Mouse (Mus musculus) cortical plate, adult 2 months (tissue): ENCODE measurements around the gene Rack1. TPM values are rescaled to one million over a fixed set of nuclear protein-coding genes. Genes with fewer than 3 reads are reported as not detected.
A peak's percentile ranks its signal among the peaks of the same experiment; 100 is the strongest.
"Not testable (repeated sequence)": the region's sequence is repeated elsewhere in the genome, so short reads cannot be mapped to it uniquely, and the experiment has no call there.

ENCODE experiments used
- H3K27ac ChIP-seq: fragments of 200-500 bp; 2 replicates; pipeline ENCODE4 v1.5.1; 2012; ENCODE audit warnings: low read length, control low read depth, inconsistent platforms; ENCODE audit not compliant: insufficient read depth
- H3K4me1 ChIP-seq: fragments of 200-500 bp; 2 replicates; pipeline ENCODE4 v1.6.1; 2011; ENCODE audit warnings: low read length; ENCODE audit not compliant: control insufficient read depth, insufficient read depth
- H3K4me3 ChIP-seq: fragments of 200-500 bp; 2 replicates; pipeline ENCODE4 v1.5.1; 2011; ENCODE audit warnings: mild to moderate bottlenecking, low read length, control low read depth; ENCODE audit not compliant: insufficient read depth
- CTCF ChIP-seq: fragments of 200-500 bp; IDR thresholded peaks from 2 replicates; pipeline ENCODE4 v1.5.1; 2011; ENCODE audit warnings: mild to moderate bottlenecking, control low read depth, low read length; ENCODE audit not compliant: insufficient read depth; ENCODE audit errors: extremely low read depth
- POLR2A ChIP-seq: fragments of 200-500 bp; IDR thresholded peaks from 2 replicates; pipeline ENCODE4 v1.6.1; 2011; ENCODE audit warnings: mild to moderate bottlenecking, low read length, control low read depth; ENCODE audit not compliant: insufficient read depth; ENCODE audit errors: extremely low read depth
- polyA plus RNA-seq: library from polyadenylated mRNA; depleted of rRNA; stranded (reverse); fragments of >200 nt; gene quantifications from 2 replicates; pipeline ENCODE4 v1.2.3, GENCODE M21; 2012

Gene Rack1
- polyA plus RNA-seq, 1 experiment = 447 TPM

DNA sequence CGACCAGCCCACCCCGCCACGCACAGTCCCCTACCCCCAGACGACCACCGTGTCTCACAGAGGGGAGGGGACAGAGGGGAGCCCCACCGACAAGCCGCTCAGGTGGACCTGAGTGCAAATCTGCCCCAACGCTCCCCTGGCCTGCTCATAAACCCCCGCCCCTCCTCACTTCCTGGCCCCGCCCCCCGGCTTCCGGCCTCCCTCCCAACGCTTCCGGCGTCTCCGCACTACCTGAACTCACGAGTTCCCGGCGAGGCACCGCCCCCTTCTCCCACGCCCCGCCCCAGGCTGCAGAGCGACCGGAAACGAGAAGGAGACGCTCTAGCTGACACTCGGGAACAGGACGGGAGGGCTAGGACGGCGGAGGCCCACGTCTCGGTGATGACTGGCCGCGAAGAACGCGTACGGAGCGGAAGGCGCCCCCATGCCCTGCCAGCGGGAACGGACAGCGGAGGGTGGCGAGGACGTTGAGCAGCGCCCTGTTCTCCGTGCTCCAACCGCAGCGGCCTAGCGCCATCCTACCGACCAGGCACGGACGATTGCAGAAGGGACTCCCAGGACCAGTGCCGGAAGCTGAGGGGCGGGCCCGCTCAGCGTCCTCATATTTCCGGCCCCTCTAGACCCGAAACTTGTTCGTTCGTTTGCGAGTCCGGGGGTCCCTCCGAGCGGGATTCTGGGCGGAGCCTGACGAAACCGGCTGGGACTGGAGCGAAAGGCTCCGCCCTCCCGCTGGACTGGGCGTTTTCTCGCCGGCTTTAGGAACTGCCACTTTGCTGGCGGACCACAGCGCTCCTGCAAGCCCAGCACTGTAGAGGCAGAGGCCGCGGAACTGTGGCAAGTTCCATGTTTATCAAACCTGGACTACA, 16.9 kb downstream of the Rack1 start, which contains the start of gene Trim41:
TSS of gene Trim41 (minus strand) at position 554 of the 866 bp plus-strand sequence.
- Histone ChIP-seq H3K27ac (peak within 1 kb of the TSS; percentile 99), H3K4me1 (peaks cover 6% of the 10 kb centered on the region), H3K4me3 (peak within 1 kb of the TSS; percentile 82)
- TF ChIP-seq CTCF (no peak), POLR2A (peak; percentile 85)

DNA sequence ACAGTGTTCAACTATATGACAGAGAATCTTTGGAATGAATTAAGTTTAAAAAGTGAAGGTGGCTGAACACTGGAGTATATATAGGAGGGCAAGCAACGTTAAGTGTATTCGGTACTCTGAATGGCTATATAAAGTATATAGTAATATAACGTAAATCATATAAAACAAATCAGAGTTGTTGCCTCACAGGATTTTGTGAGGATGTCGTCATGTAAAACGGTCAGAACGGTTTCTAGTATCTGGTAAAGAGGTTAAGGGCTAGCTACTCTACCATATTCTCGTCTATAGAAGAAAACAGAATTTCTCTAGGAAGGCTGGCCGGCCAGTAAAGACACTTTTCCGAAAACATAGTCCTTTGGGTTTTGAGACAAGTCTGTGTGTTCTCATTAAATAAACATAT, 17.7 kb downstream of the Rack1 start:
- Histone ChIP-seq H3K4me3 (peak overlapping the region; percentile 82), H3K27ac (no peak overlapping the region), H3K4me1 (peaks cover 6% of the 10 kb centered on the region)
- TF ChIP-seq CTCF (no peak), POLR2A (no peak)

DNA sequence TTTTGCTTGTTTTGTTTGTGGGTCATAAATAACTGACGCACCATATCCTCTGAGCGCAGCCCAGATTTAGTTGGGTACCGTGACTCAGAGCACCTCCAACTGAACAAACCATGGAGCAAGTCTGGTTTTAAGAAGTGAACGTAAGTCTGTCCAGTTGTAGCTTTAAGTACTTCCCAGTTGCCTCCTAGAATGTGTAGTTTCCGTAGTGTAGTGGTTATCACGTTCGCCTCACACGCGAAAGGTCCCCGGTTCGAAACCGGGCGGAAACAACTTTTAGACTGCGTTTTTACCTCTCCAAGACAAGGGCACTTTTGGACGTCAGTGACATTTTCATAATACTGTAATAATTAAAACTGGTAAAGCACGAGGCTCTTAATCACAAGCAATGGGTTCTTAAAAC, 18.2 kb downstream of the Rack1 start:
- H3K4me3 ChIP-seq = peak overlapping the region; percentile 82
- H3K27ac ChIP-seq = no peak overlapping the region
- TF ChIP-seq POLR2A (no peak), CTCF (no peak)

DNA sequence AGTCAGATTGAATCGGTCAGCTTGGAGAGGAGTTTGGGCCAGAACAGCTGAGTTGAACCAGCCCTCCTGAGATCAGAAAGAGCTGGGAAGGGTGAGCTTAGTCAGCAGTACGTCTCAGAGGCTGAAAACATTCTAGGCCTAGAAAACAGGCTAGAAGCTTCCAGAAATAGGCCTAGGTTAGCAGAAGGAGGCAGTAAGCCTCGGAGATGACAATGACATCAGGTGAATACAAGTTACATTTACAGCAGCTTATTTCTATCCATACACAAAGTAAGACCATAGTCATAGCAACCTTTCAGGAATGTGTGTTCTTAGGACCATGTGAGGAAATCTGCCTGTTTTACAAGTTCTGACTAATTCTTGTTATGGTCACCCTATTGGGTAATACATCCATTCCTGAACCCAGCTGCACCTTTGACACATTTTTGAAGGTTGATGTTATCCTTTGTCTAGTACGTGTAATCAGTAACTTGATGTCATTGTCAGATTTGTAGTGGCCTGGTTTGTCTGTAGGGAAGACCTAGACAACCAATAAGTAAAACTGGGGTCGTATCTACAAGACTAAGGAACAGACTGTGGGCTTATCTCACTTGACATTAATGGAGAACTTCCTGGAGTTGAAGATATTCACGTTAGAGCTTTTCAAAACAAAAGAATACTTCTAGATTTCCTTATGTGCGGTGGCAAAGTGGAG, 19.6 kb downstream of the Rack1 start:
- peaks cover 6% of the 10 kb centered on the region for H3K4me1 ChIP-seq
- TF ChIP-seq POLR2A (no peak), CTCF (no peak)
- no peak overlapping the region for H3K27ac ChIP-seq
- H3K4me3 ChIP-seq = no peak overlapping the region

More for the DNA sequence above, 18.2 kb downstream of the Rack1 start:
- H3K4me1 ChIP-seq = peaks cover 6% of the 10 kb centered on the region

DNA sequence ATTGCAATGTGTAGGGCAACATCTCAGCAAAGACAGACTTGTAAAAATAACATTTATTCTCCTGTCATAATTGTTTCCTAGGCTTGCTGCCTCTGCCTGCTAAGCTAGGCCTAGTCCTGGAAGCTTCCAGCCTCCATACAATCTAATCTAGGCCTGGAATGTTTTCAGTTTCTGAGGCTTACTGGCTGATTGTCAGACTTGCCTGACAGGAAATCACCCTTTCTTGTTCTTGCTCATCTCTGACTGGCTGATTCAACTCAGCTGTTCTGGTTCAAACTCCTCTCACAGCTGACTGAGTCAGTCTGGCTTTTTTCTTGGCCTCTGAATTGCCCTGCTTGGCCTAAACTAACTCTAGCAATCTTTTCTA, 20.2 kb downstream of the Rack1 start:
- TF ChIP-seq POLR2A (no peak), CTCF (no peak)
- no peak overlapping the region for H3K27ac ChIP-seq
- peaks cover 6% of the 10 kb centered on the region for H3K4me1 ChIP-seq
- no peak overlapping the region for H3K4me3 ChIP-seq

DNA sequence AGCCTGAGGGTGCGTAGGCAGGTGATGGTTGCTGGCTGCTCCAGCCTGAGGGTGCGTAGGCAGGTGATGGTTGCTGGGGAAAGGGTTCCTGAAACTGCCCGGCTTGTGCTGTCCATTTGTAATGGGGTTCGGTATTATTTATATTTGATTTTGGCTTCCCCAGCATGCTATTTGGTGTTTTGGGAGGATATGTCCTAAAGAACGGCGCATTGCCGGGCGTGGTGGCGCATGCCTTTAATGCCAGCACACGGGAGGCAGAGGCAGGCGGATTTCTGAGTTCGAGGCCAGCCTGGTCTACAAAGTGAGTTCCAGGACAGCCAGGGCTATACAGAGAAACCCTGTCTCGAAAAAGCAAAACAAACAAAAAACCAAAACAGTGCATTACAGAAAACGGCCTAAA, 21.2 kb downstream of the Rack1 start:
- H3K4me1 ChIP-seq, H3K27ac ChIP-seq, H3K4me3 ChIP-seq: not testable (repeated sequence)

DNA sequence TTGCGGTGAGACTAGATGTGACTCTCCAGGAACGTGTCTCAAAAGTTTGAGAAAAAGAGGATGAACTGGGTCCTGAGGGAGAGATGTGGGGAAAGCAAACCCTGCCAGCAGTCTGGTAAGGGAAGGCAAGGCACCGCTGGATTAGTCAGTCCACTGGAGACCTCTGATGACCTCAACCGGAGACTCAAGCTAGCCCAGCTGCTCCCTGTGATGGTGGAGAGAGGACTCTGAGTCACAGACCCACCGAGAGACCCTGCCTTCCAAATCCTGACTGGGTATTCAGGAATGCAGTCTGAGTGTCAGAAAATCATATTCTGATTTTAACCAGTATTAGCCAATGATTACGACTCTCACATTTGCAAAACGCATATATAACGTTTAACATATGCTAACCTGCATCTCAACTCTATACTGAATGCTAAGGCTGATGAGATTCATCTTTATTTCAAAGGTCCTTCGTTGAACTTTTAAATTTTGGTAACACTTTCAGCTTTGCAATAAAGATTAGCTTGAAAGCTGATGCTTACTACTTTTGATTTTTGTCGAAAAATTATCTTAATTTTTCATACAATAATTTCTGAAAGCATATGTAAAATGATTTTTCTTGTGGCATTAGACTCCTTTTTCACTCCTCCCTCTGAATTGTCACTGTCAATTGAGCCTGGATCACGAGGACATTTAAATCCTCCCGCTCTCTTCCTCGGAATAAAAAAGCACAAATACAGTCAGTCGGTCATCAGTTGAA, 22.8 kb downstream of the Rack1 start:
- no peak overlapping the region for H3K27ac ChIP-seq
- H3K4me1 ChIP-seq = no peaks in the 10 kb centered on the region
- no peak overlapping the region for H3K4me3 ChIP-seq
- TF ChIP-seq POLR2A (no peak), CTCF (no peak)

DNA sequence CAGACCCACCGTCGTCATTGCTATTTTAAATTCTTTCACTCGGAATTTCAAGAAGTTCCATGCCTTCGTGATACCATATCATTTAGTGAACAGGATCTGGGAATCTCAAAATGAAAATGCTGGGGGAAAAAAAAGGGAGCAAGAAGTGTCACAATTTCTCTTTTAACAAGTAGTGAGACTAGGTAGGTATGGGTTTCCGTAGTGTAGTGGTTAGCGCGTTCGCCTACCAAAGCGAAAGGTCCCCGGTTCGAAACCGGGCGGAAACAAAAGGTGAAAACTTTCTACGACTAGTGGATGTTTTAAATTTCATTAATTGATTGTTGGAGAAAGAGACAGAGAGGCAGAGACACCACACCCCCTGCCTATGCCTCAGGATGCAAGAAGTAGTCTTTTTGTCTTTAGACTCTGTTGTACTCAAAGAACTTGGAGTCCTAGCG, 23.4 kb downstream of the Rack1 start:
- Histone ChIP-seq H3K4me3 (peak overlapping the region; percentile 12), H3K4me1 (no peaks in the 10 kb centered on the region), H3K27ac (no peak overlapping the region)
- TF ChIP-seq POLR2A (no peak), CTCF (no peak)

DNA sequence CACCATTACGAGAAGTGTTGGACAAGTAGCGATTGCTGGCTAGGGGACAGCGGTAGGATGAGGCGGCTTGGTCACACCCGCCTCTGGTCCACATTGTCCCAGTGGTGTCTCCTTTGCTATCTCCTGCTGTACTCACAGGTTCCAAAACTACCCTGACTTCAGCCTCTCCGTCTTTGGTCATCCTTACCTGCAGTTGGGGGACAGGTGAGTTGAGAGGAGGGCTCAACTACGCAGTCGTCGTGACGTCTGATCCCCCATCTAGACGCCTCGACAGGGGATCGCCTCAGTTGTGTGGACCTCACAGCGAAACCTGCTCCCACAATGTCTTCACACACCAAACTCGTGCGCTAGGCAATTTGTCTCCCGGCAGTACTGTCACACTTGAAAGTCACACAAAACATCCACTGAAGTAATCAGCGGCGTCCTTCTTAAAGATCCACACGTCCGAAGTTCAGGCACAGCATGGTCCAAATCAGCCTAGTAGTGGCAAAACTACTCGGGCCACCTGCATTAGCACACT, 24.2 kb downstream of the Rack1 start:
- peak overlapping the region; percentile 12; the same call in 1 of the 2 replicates for H3K4me3 ChIP-seq
- H3K4me1 ChIP-seq = no peaks in the 10 kb centered on the region
- TF ChIP-seq CTCF (no peak), POLR2A (no peak)
- no peak overlapping the region for H3K27ac ChIP-seq

DNA sequence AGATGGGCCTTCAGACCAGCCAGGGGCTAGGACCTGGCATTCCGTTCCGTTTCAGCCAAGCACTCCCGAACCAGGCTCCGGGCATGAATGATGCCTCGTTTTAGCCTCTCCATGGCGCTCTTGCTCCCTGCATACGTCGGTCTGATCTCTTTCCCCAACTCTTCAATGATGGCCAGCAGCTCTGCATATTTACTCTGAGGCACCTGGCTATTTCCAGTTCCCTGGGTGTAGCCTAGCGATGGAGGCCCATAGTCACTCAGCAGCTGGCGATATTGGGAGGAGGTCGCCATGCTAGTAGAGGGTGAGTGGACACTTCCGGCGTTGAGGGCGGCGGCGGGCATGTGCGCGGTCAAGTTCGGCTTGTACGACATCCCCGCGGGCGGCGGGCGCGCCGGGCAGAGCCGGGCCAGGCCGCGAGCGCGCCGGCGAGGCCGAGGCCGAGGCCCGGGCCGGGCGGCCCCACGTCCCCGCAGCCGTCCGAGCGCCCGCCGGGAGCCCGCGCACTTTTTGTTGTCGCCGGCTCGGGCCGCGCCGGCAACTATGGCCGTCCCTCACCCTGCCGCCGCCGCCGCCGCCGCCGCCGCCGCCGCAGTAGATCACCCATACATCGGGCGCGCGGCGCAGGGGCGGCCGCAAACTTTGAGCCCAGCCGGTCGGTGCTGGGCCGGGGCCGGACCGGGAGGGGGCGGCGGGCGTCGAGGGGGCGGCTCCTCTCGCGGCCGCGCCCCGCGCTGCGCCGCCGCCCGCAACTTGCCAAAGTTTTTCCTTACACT, 26.0 kb downstream of the Rack1 start, which contains the start of the genes Trim7 and Gm12184:
TSS of gene Trim7 (plus strand) at position 162 of the 773 bp plus-strand sequence.
TSS of gene Gm12184 (minus strand) at position 677 of the 773 bp plus-strand sequence.
- not testable (repeated sequence) for H3K4me1 ChIP-seq, H3K4me3 ChIP-seq
- H3K27ac ChIP-seq = peak within 1 kb of the TSS; percentile 23; the same call in 1 of the 2 replicates
